Mouse (Mus musculus): ENCODE results near the gene Smg5. TPM values are rescaled to one million over a fixed set of nuclear protein-coding genes. Genes with fewer than 3 reads are reported as not detected.
"Not testable (repeated sequence)": the region's sequence is repeated elsewhere in the genome, so short reads cannot be mapped to it uniquely, and the experiment has no call there.

The Smg5 gene
- 44.2 and 47.9 TPM in 2 replicates for polyA plus RNA-seq (2014; fragmentation: Nextera tagmentation; extraction: Ambion mirVana)

GRCm38 (mm10) chr3:88336058-88337013, at the start of gene Smg5, which contains the start of gene Tmem79:
TSS of gene Smg5 (plus strand) at chr3:88336260.
TSS of gene Tmem79 (minus strand) at chr3:88336148.
- H3K4me1 ChIP-seq (replicated peaks; ENCODE audit: control insufficient read depth, insufficient read depth, low read length) = peaks cover 18% of the 10 kb centered on the region
- no peaks in the 10 kb centered on the region for H3K27me3 ChIP-seq (ENCODE audit: control insufficient read depth, insufficient read depth, low read length)
- 2% methylated on average over 47 of the region's 66 CpGs for WGBS
- ATAC-seq (ENCODE audit: low FRiP score) (peak; percentile 96), DNase-seq (ENCODE audit: low spot score) (peak; percentile 95)
- H3K27ac ChIP-seq = peak within 1 kb of the TSS; percentile 95
- peak within 1 kb of the TSS; percentile 87 for H3K9ac ChIP-seq
- peak within 1 kb of the TSS; percentile 76 for H3K4me2 ChIP-seq (replicated peaks)
- H3K36me3 ChIP-seq (replicated peaks; ENCODE audit: control insufficient read depth, insufficient read depth) = peaks cover 6% of the 10 kb centered on the region
- peak within 1 kb of the TSS; percentile 76 for H3K4me3 ChIP-seq (replicated peaks; ENCODE audit: low read length)
- no peaks in the 10 kb centered on the region for H3K9me3 ChIP-seq (ENCODE audit: control insufficient read depth, low read length)

- Histone ChIP-seq H3K4me3 (replicated peaks; ENCODE audit: low read length) (no peak within 1 kb of the TSS), H3K9ac (no peak within 1 kb of the TSS), H3K27me3 (ENCODE audit: control insufficient read depth, insufficient read depth, low read length) (no peaks in the 10 kb centered on the region), H3K4me1 (replicated peaks; ENCODE audit: control insufficient read depth, insufficient read depth, low read length) (no peaks in the 10 kb centered on the region), H3K9me3 (ENCODE audit: control insufficient read depth, low read length) (no peaks in the 10 kb centered on the region), H3K27ac (no peak within 1 kb of the TSS), H3K4me2 (replicated peaks) (no peak within 1 kb of the TSS), H3K36me3 (replicated peaks; ENCODE audit: control insufficient read depth, insufficient read depth) (no peaks in the 10 kb centered on the region)
- no peak for DNase-seq (ENCODE audit: low spot score)
- 97% methylated on average over 4 of the region's 4 CpGs for WGBS
- no peak for ATAC-seq (ENCODE audit: low FRiP score)
These were observed 49.0 kb upstream of the Smg5 start, which contains the start of gene Gm38392 for GRCm38 (mm10) chr3:88287110-88287509. TSS of gene Gm38392 (minus strand) at chr3:88287210.

GRCm38 (mm10) chr3:88288133-88288713, 47.8 kb upstream of the Smg5 start:
- WGBS = 75% methylated on average over 8 of the region's 10 CpGs
- H3K4me2 ChIP-seq (replicated peaks); DNase-seq (ENCODE audit: low spot score); H3K4me3 ChIP-seq (replicated peaks; ENCODE audit: low read length); H3K9me3 ChIP-seq (ENCODE audit: control insufficient read depth, low read length); H3K4me1 ChIP-seq (replicated peaks; ENCODE audit: control insufficient read depth, insufficient read depth, low read length); H3K36me3 ChIP-seq (replicated peaks; ENCODE audit: control insufficient read depth, insufficient read depth); H3K9ac ChIP-seq; H3K27me3 ChIP-seq (ENCODE audit: control insufficient read depth, insufficient read depth, low read length); ATAC-seq (ENCODE audit: low FRiP score); H3K27ac ChIP-seq: not testable (repeated sequence)

- no peak overlapping the region for H3K27ac ChIP-seq
- H3K9me3 ChIP-seq (ENCODE audit: control insufficient read depth, low read length) = no peaks in the 10 kb centered on the region
- 52% methylated on average over 4 of the region's 4 CpGs for WGBS
- H3K9ac ChIP-seq = no peak overlapping the region
- peaks cover 6% of the 10 kb centered on the region; the same call in 1 of the 2 replicates for H3K4me1 ChIP-seq (replicated peaks; ENCODE audit: control insufficient read depth, insufficient read depth, low read length)
- no peak for DNase-seq (ENCODE audit: low spot score)
- no peak for ATAC-seq (ENCODE audit: low FRiP score)
- no peak overlapping the region for H3K4me3 ChIP-seq (replicated peaks; ENCODE audit: low read length)
- H3K27me3 ChIP-seq (ENCODE audit: control insufficient read depth, insufficient read depth, low read length) = no peaks in the 10 kb centered on the region
- no peak overlapping the region for H3K4me2 ChIP-seq (replicated peaks)
- H3K36me3 ChIP-seq (replicated peaks; ENCODE audit: control insufficient read depth, insufficient read depth) = no peaks in the 10 kb centered on the region
These were observed 44.1 kb upstream of the Smg5 start for GRCm38 (mm10) chr3:88291970-88292369.

GRCm38 (mm10) chr3:88295272-88295671, 40.8 kb upstream of the Smg5 start:
- H3K4me1 ChIP-seq (replicated peaks; ENCODE audit: control insufficient read depth, insufficient read depth, low read length) = peaks cover 17% of the 10 kb centered on the region
- not testable (repeated sequence) for ATAC-seq (ENCODE audit: low FRiP score); DNase-seq (ENCODE audit: low spot score); H3K9me3 ChIP-seq (ENCODE audit: control insufficient read depth, low read length); H3K9ac ChIP-seq; H3K27me3 ChIP-seq (ENCODE audit: control insufficient read depth, insufficient read depth, low read length); H3K27ac ChIP-seq
- peak overlapping the region; percentile 70 for H3K4me2 ChIP-seq (replicated peaks)
- peak overlapping the region; percentile 75; the same call in 1 of the 2 replicates for H3K4me3 ChIP-seq (replicated peaks; ENCODE audit: low read length)
- 78% methylated on average over 1 of the region's 1 CpGs for WGBS
- H3K36me3 ChIP-seq (replicated peaks; ENCODE audit: control insufficient read depth, insufficient read depth) = peaks cover 14% of the 10 kb centered on the region

- WGBS = 2% methylated on average over 12 of the region's 12 CpGs
- no peak for DNase-seq (ENCODE audit: low spot score)
- peak overlapping the region; percentile 70 for H3K4me2 ChIP-seq (replicated peaks)
These were observed 39.9 kb upstream of the Smg5 start for GRCm38 (mm10) chr3:88296110-88296560.

GRCm38 (mm10) chr3:88296561-88297318, 39.3 kb upstream of the Smg5 start, which contains the start of the genes Tsacc and Cct3:
TSS of gene Tsacc (minus strand) at chr3:88296999.
TSS of gene Cct3 (plus strand) at chr3:88297116.
- Histone ChIP-seq H3K36me3 (replicated peaks; ENCODE audit: control insufficient read depth, insufficient read depth) (peaks cover 28% of the 10 kb centered on the region), H3K4me1 (replicated peaks; ENCODE audit: control insufficient read depth, insufficient read depth, low read length) (peaks cover 17% of the 10 kb centered on the region), H3K4me2 (replicated peaks) (peak within 1 kb of the TSS; percentile 86), H3K4me3 (replicated peaks; ENCODE audit: low read length) (peak within 1 kb of the TSS; percentile 75), H3K27ac (peak within 1 kb of the TSS; percentile 90), H3K9me3 (ENCODE audit: control insufficient read depth, low read length) (no peaks in the 10 kb centered on the region), H3K9ac (peak within 1 kb of the TSS; percentile 77), H3K27me3 (ENCODE audit: control insufficient read depth, insufficient read depth, low read length) (no peaks in the 10 kb centered on the region)
- DNase-seq (ENCODE audit: low spot score) (peak; percentile 98), ATAC-seq (ENCODE audit: low FRiP score) (peak; percentile 99)
- under 1% methylated on average over 44 of the region's 44 CpGs for WGBS

More at GRCm38 (mm10) chr3:88296110-88296560, 39.9 kb upstream of the Smg5 start:
- Histone ChIP-seq H3K4me3 (replicated peaks; ENCODE audit: low read length) (peak overlapping the region; percentile 75), H3K4me1 (replicated peaks; ENCODE audit: control insufficient read depth, insufficient read depth, low read length) (peaks cover 17% of the 10 kb centered on the region), H3K27ac (peak overlapping the region; percentile 80), H3K9me3 (ENCODE audit: control insufficient read depth, low read length) (no peaks in the 10 kb centered on the region), H3K9ac (peak overlapping the region; percentile 62), H3K27me3 (ENCODE audit: control insufficient read depth, insufficient read depth, low read length) (no peaks in the 10 kb centered on the region), H3K36me3 (replicated peaks; ENCODE audit: control insufficient read depth, insufficient read depth) (peaks cover 22% of the 10 kb centered on the region)
- ATAC-seq (ENCODE audit: low FRiP score) = no peak

- DNase-seq (ENCODE audit: low spot score) = no peak
- WGBS = under 1% methylated on average over 30 of the region's 30 CpGs
- Histone ChIP-seq H3K9ac (peak overlapping the region; percentile 77), H3K9me3 (ENCODE audit: control insufficient read depth, low read length) (no peaks in the 10 kb centered on the region), H3K4me2 (replicated peaks) (peak overlapping the region; percentile 86), H3K36me3 (replicated peaks; ENCODE audit: control insufficient read depth, insufficient read depth) (peaks cover 35% of the 10 kb centered on the region), H3K4me3 (replicated peaks; ENCODE audit: low read length) (peak overlapping the region; percentile 75), H3K4me1 (replicated peaks; ENCODE audit: control insufficient read depth, insufficient read depth, low read length) (peaks cover 17% of the 10 kb centered on the region), H3K27me3 (ENCODE audit: control insufficient read depth, insufficient read depth, low read length) (no peaks in the 10 kb centered on the region), H3K27ac (peak overlapping the region; percentile 90)
- no peak for ATAC-seq (ENCODE audit: low FRiP score)
These were observed 38.7 kb upstream of the Smg5 start for GRCm38 (mm10) chr3:88297321-88297851.
